Mouse (Mus musculus) midbrain, embryonic 13.5 days (tissue): ENCODE data around the gene Erc1. TPM values are rescaled to one million over a fixed set of nuclear protein-coding genes. Genes with fewer than 3 reads are reported as not detected.

Experiments
- ATAC-seq: fragments of 200-750 bp; cut with Nextera tagmentation; 2 replicates; pipeline ENCODE4 v1.8.0; 2017; ENCODE audit warnings: mild to moderate bottlenecking, moderate TSS enrichment, moderate library complexity
- H3K27ac ChIP-seq: fragments of 300-500 bp; sonication (generic); 2 replicates; pipeline ENCODE4 v1.5.1; 2015; ENCODE audit warnings: inconsistent platforms, mild to moderate bottlenecking, moderate library complexity
- H3K27me3 ChIP-seq: fragments of 300-500 bp; sonication (generic); 2 replicates; pipeline ENCODE4 v1.6.1; 2015; ENCODE audit warnings: mild to moderate bottlenecking, inconsistent platforms
- H3K36me3 ChIP-seq: fragments of 300-500 bp; sonication (generic); 2 replicates; pipeline ENCODE4 v1.6.1; 2015; ENCODE audit warnings: mild to moderate bottlenecking, inconsistent platforms
- H3K4me1 ChIP-seq: fragments of 300-500 bp; sonication (generic); replicated peaks from 2 replicates; pipeline ENCODE4 v1.6.1; 2015; ENCODE audit warnings: inconsistent platforms
- H3K4me2 ChIP-seq: fragments of 300-500 bp; sonication (generic); replicated peaks from 2 replicates; pipeline ENCODE4 v1.6.1; 2015; ENCODE audit warnings: moderate library complexity, mild to moderate bottlenecking, inconsistent platforms
- H3K4me3 ChIP-seq: fragments of 300-500 bp; sonication (generic); replicated peaks from 2 replicates; pipeline ENCODE4 v1.5.1; 2015; ENCODE audit warnings: mild to moderate bottlenecking, inconsistent platforms
- H3K9ac ChIP-seq: fragments of 300-500 bp; sonication (generic); replicated peaks from 2 replicates; pipeline ENCODE4 v1.6.1; 2015; ENCODE audit warnings: mild to moderate bottlenecking, inconsistent platforms
- H3K9me3 ChIP-seq: fragments of 300-500 bp; sonication (generic); 2 replicates; pipeline ENCODE4 v1.6.1; 2016; ENCODE audit warnings: mild to moderate bottlenecking, inconsistent platforms
- WGBS: fragments of 180-500 bp; shearing (Covaris S2); methylation state at CpG from one replicate; pipeline ENCODE4 v1.1.7; 2015; 5-methylcytosine and 5-hydroxymethylcytosine counted together
- polyA plus RNA-seq: library from polyadenylated mRNA; unstranded; fragments of >200 nt; fragmentation: Nextera tagmentation; extraction: Ambion mirVana; gene quantifications from 2 replicates; pipeline ENCODE4 v1.2.1, GENCODE M21; 2015

The Erc1 gene
- polyA plus RNA-seq, 1 experiment from 2014 or later = 40.5 TPM

GRCm38 (mm10) chr6:119642718-119643117 is 205.2 kb downstream of the Erc1 start:
- no peak overlapping the region for H3K9ac ChIP-seq
- H3K36me3 ChIP-seq = no peaks in the 10 kb centered on the region
- H3K4me2 ChIP-seq = no peak overlapping the region
- H3K9me3 ChIP-seq = no peaks in the 10 kb centered on the region
- H3K27me3 ChIP-seq = no peaks in the 10 kb centered on the region
- no peak for ATAC-seq
- H3K4me3 ChIP-seq = no peak overlapping the region
- 94% methylated on average over 2 of the region's 2 CpGs for WGBS
- H3K4me1 ChIP-seq = no peaks in the 10 kb centered on the region
- no peak overlapping the region for H3K27ac ChIP-seq

DNA sequence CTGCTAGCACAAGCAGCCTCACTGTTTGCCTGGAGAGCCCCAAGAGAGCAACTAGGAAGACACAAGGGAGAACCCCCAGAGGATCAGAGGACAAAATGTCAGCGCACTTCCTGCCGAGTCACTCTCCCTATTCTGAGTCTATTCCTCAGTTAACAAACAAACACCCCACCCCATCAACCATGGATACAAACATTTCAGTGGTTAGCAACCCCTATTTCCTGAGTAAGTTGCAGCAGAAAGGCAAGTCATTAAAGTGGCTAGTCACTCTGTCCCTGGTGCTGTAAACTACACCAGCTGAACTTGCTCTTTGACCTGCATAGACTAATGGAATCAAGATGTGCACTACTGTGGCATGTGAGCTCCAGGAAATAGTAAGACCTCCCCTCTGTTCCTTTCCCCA is 212.3 kb downstream of the Erc1 start:
- no peaks in the 10 kb centered on the region for H3K27me3 ChIP-seq
- no peak overlapping the region for H3K27ac ChIP-seq
- ATAC-seq = no peak
- H3K4me3 ChIP-seq = no peak overlapping the region
- no peak overlapping the region for H3K9ac ChIP-seq
- 64% methylated on average over 2 of the region's 2 CpGs for WGBS
- H3K4me2 ChIP-seq = no peak overlapping the region
- H3K4me1 ChIP-seq = no peaks in the 10 kb centered on the region
- no peaks in the 10 kb centered on the region for H3K9me3 ChIP-seq
- H3K36me3 ChIP-seq = no peaks in the 10 kb centered on the region

GRCm38 (mm10) chr6:119630622-119631021 is 217.3 kb downstream of the Erc1 start:
- Histone ChIP-seq H3K9me3 (no peaks in the 10 kb centered on the region), H3K4me3 (no peak overlapping the region), H3K27me3 (no peaks in the 10 kb centered on the region), H3K36me3 (peaks cover 17% of the 10 kb centered on the region), H3K4me2 (no peak overlapping the region), H3K27ac (no peak overlapping the region), H3K4me1 (no peaks in the 10 kb centered on the region), H3K9ac (no peak overlapping the region)
- no peak for ATAC-seq
- 87% methylated on average over 3 of the region's 3 CpGs for WGBS

DNA sequence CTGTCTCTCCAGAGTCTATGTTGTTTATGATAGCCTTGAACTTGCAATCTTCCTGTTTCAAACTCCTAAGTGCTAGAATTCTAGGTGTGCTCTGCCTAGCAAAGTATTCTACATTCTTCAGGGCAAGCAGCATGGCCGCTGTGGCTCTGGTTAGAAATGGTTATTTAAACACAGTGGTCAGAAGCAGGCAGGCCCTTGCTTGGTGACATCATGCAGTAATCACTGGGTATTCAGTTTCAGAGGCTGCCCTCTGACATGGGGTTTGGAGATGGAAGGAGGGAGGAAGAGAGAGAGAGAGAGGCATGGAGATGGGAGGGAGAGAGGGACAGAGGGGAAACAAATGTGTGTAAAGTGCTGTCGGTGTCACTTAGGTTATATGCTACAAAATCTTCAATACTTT is 246.6 kb downstream of the Erc1 start:
- WGBS = 88% methylated on average over 2 of the region's 2 CpGs
- H3K27me3 ChIP-seq = no peaks in the 10 kb centered on the region

GRCm38 (mm10) chr6:119595440-119595839 is 252.5 kb downstream of the Erc1 start:
- Histone ChIP-seq H3K36me3 (peaks cover 11% of the 10 kb centered on the region), H3K9me3 (no peaks in the 10 kb centered on the region), H3K27ac (no peak overlapping the region), H3K27me3 (no peaks in the 10 kb centered on the region), H3K4me2 (no peak overlapping the region), H3K4me3 (no peak overlapping the region), H3K9ac (no peak overlapping the region), H3K4me1 (no peaks in the 10 kb centered on the region)
- ATAC-seq = no peak
- 95% methylated on average over 4 of the region's 4 CpGs for WGBS

More for the DNA sequence above, 246.6 kb downstream of the Erc1 start:
- Histone ChIP-seq H3K9ac (no peak overlapping the region), H3K36me3 (no peaks in the 10 kb centered on the region), H3K4me2 (no peak overlapping the region), H3K4me1 (no peaks in the 10 kb centered on the region), H3K4me3 (no peak overlapping the region), H3K9me3 (no peaks in the 10 kb centered on the region), H3K27ac (no peak overlapping the region)
- no peak for ATAC-seq

DNA sequence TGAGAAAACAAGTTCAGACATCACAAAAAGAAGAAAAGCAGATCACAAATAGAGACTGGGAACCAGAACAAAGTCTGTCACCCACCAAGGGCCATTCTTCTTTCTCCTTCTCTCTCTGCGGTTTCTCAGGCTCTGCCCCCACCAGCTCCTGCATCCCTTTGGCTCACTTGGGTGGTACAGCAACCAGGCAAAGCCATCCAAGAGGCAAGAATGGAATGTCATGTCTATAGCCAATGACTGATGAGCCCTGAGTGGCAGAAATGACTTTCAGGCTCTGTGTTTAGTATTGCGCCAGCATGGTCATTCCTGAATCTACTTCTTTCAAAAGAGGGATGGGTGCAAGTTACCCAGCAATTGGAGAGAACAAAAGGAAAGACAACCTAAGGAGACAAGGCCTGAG is 257.1 kb downstream of the Erc1 start:
- H3K27me3 ChIP-seq = no peaks in the 10 kb centered on the region
- H3K36me3 ChIP-seq = peaks cover 14% of the 10 kb centered on the region
- H3K4me3 ChIP-seq = no peak overlapping the region
- peaks cover 7% of the 10 kb centered on the region for H3K4me1 ChIP-seq
- ATAC-seq = no peak
- 87% methylated on average over 2 of the region's 2 CpGs for WGBS
- no peak overlapping the region for H3K4me2 ChIP-seq
- H3K9ac ChIP-seq = no peak overlapping the region
- no peak overlapping the region for H3K27ac ChIP-seq
- H3K9me3 ChIP-seq = no peaks in the 10 kb centered on the region

DNA sequence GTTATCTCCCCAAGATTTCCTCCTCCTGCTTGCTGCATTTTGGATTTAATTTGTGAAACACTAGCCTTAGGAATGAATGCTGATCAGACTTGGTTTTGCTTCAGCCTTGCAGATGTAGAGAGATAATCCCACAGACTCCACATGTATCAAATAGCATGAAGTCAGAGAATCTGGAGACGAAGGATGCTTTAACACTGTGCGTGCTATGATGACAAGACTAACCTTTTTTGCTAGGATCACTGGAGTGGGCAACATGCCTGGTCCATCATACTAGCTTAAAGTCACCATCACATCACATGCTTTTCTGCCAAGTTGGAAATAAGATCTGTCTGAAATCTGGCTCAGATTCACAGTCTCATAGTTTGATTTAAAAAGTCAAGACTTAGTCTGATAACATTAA is 260.1 kb downstream of the Erc1 start:
- Histone ChIP-seq H3K9me3 (no peaks in the 10 kb centered on the region), H3K4me3 (no peak overlapping the region), H3K9ac (no peak overlapping the region), H3K4me2 (no peak overlapping the region), H3K36me3 (0 out of 2 replicates have a peak, but pooled peaks cover 8% of the 10 kb centered on the region), H3K4me1 (peaks cover 11% of the 10 kb centered on the region), H3K27me3 (no peaks in the 10 kb centered on the region), H3K27ac (no peak overlapping the region)
- ATAC-seq = no peak
- 95% methylated on average over 2 of the region's 2 CpGs for WGBS

GRCm38 (mm10) chr6:119587454-119587853 is 260.5 kb downstream of the Erc1 start:
- no peak for ATAC-seq

DNA sequence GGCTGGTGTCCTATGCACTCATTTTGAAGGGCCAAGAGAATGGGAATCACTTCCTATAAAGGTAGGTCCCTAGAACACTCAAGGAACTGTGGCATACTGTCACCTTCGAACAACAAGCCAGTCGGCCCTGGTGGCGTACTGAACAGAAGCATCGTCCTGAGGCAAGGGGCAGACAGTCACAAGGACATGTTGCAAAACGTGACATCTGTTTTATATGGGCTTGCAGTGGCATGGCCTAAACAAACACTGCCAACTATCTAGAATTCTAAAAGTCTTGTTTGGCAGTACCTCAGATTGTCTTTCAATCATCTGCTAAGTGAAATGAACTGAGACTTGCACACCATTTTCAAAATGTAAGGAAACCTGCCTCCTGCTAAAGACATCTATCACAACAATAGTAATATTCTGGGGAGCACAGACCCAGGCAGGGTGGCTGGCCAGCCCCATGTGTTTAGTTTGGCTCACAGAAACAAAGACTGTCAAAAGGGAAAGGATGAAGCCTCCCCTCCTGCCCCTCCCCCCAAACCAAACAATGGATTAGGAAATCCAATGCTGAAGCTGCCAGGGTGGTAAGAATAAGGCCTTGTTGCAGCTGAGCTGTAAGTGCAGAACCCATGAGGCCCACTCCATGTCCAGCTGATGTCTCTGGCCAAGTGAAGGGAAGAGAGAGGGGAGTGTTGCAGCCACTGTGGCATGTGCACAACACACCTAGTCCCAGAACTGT is 262.2 kb downstream of the Erc1 start:
- Histone ChIP-seq H3K9me3 (no peaks in the 10 kb centered on the region), H3K4me3 (no peak overlapping the region), H3K27me3 (no peaks in the 10 kb centered on the region), H3K4me2 (no peak overlapping the region), H3K36me3 (0 out of 2 replicates have a peak, but pooled peaks cover 3% of the 10 kb centered on the region), H3K27ac (peak overlapping the region; percentile 37; the same call in 1 of the 2 replicates), H3K9ac (no peak overlapping the region), H3K4me1 (peaks cover 11% of the 10 kb centered on the region)
- ATAC-seq = peak; percentile 34; the same call in 1 of the 2 replicates
- 58% methylated on average over 5 of the region's 5 CpGs for WGBS

More at GRCm38 (mm10) chr6:119587454-119587853, 260.5 kb downstream of the Erc1 start:
- Histone ChIP-seq H3K36me3 (0 out of 2 replicates have a peak, but pooled peaks cover 8% of the 10 kb centered on the region), H3K9ac (no peak overlapping the region), H3K27me3 (no peaks in the 10 kb centered on the region), H3K27ac (no peak overlapping the region), H3K4me3 (no peak overlapping the region), H3K4me2 (no peak overlapping the region), H3K9me3 (no peaks in the 10 kb centered on the region), H3K4me1 (peaks cover 11% of the 10 kb centered on the region)

GRCm38 (mm10) chr6:119584061-119584460 is 263.9 kb downstream of the Erc1 start:
- Histone ChIP-seq H3K4me2 (no peak overlapping the region), H3K36me3 (no peaks in the 10 kb centered on the region), H3K27me3 (no peaks in the 10 kb centered on the region), H3K4me3 (no peak overlapping the region), H3K4me1 (peaks cover 11% of the 10 kb centered on the region), H3K27ac (no peak overlapping the region), H3K9me3 (no peaks in the 10 kb centered on the region), H3K9ac (no peak overlapping the region)
- ATAC-seq = no peak
- WGBS = 94% methylated on average over 1 of the region's 1 CpGs

GRCm38 (mm10) chr6:119583165-119583564 is 264.8 kb downstream of the Erc1 start:
- Histone ChIP-seq H3K4me3 (no peak overlapping the region), H3K4me2 (no peak overlapping the region), H3K27me3 (no peaks in the 10 kb centered on the region), H3K27ac (no peak overlapping the region), H3K36me3 (no peaks in the 10 kb centered on the region), H3K4me1 (peaks cover 11% of the 10 kb centered on the region), H3K9ac (no peak overlapping the region), H3K9me3 (no peaks in the 10 kb centered on the region)
- no peak for ATAC-seq
- WGBS = 95% methylated on average over 5 of the region's 5 CpGs

DNA sequence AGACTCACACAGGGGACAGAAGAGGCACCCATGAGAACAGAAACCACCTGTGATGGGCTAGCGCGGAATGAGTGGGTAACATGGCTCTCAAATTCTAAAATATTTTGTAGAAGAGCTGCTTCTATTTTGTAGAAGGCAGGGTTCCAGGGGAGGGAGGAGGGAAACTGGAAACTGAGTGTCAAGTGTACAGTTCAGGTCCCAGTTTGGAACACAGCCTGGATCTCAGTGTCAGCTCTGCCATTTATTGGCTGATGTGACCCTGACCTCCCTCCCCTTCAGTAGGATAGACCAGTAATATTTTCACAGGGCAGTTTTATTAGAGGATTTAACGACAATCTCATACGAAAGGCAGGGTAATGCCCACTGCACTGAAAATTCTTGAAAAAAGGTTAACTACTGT is 271.3 kb downstream of the Erc1 start:
- Histone ChIP-seq H3K36me3 (peaks cover 44% of the 10 kb centered on the region), H3K9ac (no peak overlapping the region), H3K4me3 (no peak overlapping the region), H3K4me1 (no peaks in the 10 kb centered on the region), H3K27ac (no peak overlapping the region), H3K4me2 (no peak overlapping the region), H3K9me3 (no peaks in the 10 kb centered on the region), H3K27me3 (no peaks in the 10 kb centered on the region)
- WGBS = 96% methylated on average over 4 of the region's 4 CpGs
- no peak for ATAC-seq

GRCm38 (mm10) chr6:119575331-119575730 is 272.6 kb downstream of the Erc1 start:
- Histone ChIP-seq H3K36me3 (peaks cover 51% of the 10 kb centered on the region), H3K4me1 (no peaks in the 10 kb centered on the region), H3K27me3 (no peaks in the 10 kb centered on the region), H3K4me3 (no peak overlapping the region), H3K9me3 (no peaks in the 10 kb centered on the region), H3K27ac (no peak overlapping the region), H3K4me2 (no peak overlapping the region), H3K9ac (no peak overlapping the region)
- ATAC-seq = no peak
- 96% methylated on average over 12 of the region's 12 CpGs for WGBS
